Mouse (Mus musculus) gastrocnemius, adult 8-10 months (tissue): ENCODE results near the gene Tspan32. TPM values are rescaled to one million over a fixed set of nuclear protein-coding genes. Genes with fewer than 3 reads are reported as not detected.

Source experiments
- DNase-seq, 2 experiments: peaks; one replicate each; pipeline ENCODE4 v3.0.0; 2022; ENCODE audit warnings: low spot score in 2 of 2
- total RNA-seq, 4 experiments: library from RNA; stranded (reverse); gene quantifications; 2 replicates each; pipeline ENCODE4 v1.2.4; 2022

Gene Tspan32
- total RNA-seq, 4 experiments from 2014 or later = 0.27 to 0.56 TPM; not detected in 2

- DNase-seq = peak; percentile 91 to 93
Observed at GRCm38 (mm10) chr7:143007599-143008369, 2.9 kb downstream of the Tspan32 start.

- DNase-seq = peak in 1 of 2 experiments; percentile 39
Observed at GRCm38 (mm10) chr7:143008370-143008926, 3.6 kb downstream of the Tspan32 start.

- peak in 1 of 2 experiments; percentile 58 for DNase-seq
Observed at GRCm38 (mm10) chr7:143008996-143009665, 4.3 kb downstream of the Tspan32 start.

- no peak for DNase-seq
Observed at GRCm38 (mm10) chr7:143009996-143010395, 5.2 kb downstream of the Tspan32 start.

GRCm38 (mm10) chr7:143011226-143011625, 6.4 kb downstream of the Tspan32 start:
- no peak for DNase-seq

- no peak for DNase-seq
Observed at GRCm38 (mm10) chr7:143012230-143012875, 7.5 kb downstream of the Tspan32 start.

- peak; percentile 68 to 81 for DNase-seq
Observed at GRCm38 (mm10) chr7:143013420-143014178, 8.8 kb downstream of the Tspan32 start.

GRCm38 (mm10) chr7:143014862-143015659, 10.2 kb downstream of the Tspan32 start:
- DNase-seq = no peak

- peak in 1 of 2 experiments; percentile 58 for DNase-seq
Observed at GRCm38 (mm10) chr7:143015755-143016423, 11.0 kb downstream of the Tspan32 start.

GRCm38 (mm10) chr7:143016424-143017142, 11.7 kb downstream of the Tspan32 start:
- no peak for DNase-seq

GRCm38 (mm10) chr7:143017181-143017580, 12.3 kb downstream of the Tspan32 start:
- DNase-seq = no peak

GRCm38 (mm10) chr7:143020040-143020439, 15.2 kb downstream of the Tspan32 start:
- no peak for DNase-seq

- DNase-seq = no peak
Observed at GRCm38 (mm10) chr7:143020764-143021163, 15.9 kb downstream of the Tspan32 start.

GRCm38 (mm10) chr7:143021356-143022164, 16.7 kb downstream of the Tspan32 start:
- no peak for DNase-seq

GRCm38 (mm10) chr7:143023499-143023898, 18.7 kb downstream of the Tspan32 start:
- no peak for DNase-seq

- no peak for DNase-seq
Observed at GRCm38 (mm10) chr7:143024293-143024692, 19.4 kb downstream of the Tspan32 start.

- DNase-seq = no peak
Observed at GRCm38 (mm10) chr7:143025496-143025895, 20.6 kb downstream of the Tspan32 start.

GRCm38 (mm10) chr7:143027196-143027595, 22.4 kb downstream of the Tspan32 start:
- DNase-seq = no peak
